Mouse (Mus musculus) spleen, postnatal 0 days (tissue): Measurements from ENCODE around the gene Rrp36. TPM values are rescaled to one million over a fixed set of nuclear protein-coding genes. Genes with fewer than 3 reads are reported as not detected.

Experiments used
- polyA plus RNA-seq: library from polyadenylated mRNA; unstranded; fragments of >200 nt; fragmentation: Nextera tagmentation; extraction: Ambion mirVana; gene quantifications from 2 replicates; pipeline ENCODE4 v1.2.1, GENCODE M21; 2015

Rrp36 gene
- polyA plus RNA-seq, result 31.8 and 34.5 TPM in 2 replicates

GRCm38 (mm10) chr17:46673850-46674529 is at the start of gene Rrp36:
Gene Rrp36 (minus strand): TSS chr17:46674352.

GRCm38 (mm10) chr17:46710959-46711597 is 36.9 kb upstream of the Rrp36 start, which contains the start of gene Pex6:
Gene Pex6 (plus strand): TSS chr17:46711463.

GRCm38 (mm10) chr17:46704887-46705835 is 31.0 kb upstream of the Rrp36 start, which contains the start of gene Ppp2r5d:
Gene Ppp2r5d (minus strand): TSS chr17:46705111.

GRCm38 (mm10) chr17:46680760-46681373 is 6.7 kb upstream of the Rrp36 start, which contains the start of gene Klhdc3:
Gene Klhdc3 (minus strand): TSS chr17:46680914.

GRCm38 (mm10) chr17:46678416-46678815 is 4.3 kb upstream of the Rrp36 start, which contains the start of gene Mea1:
Gene Mea1 (plus strand): TSS chr17:46678793.

GRCm38 (mm10) chr17:46650232-46651031 is 23.7 kb downstream of the Rrp36 start, which contains the start of gene Cul7:
Gene Cul7 (plus strand): TSS chr17:46650337.

GRCm38 (mm10) chr17:46645561-46646321 is 28.4 kb downstream of the Rrp36 start, which contains the start of the genes Klc4 and Mrpl2:
Gene Klc4 (minus strand): TSS chr17:46646022.
Gene Mrpl2 (plus strand): TSS chr17:46646229.

GRCm38 (mm10) chr17:46628791-46629684 is 45.1 kb downstream of the Rrp36 start, which contains the start of gene Ptk7:
Gene Ptk7 (minus strand): TSS chr17:46629504.

Other genes with a start within 250 kb of the Rrp36 start
- 0.33 TPM in 1 of 2 replicates, not detected in the other for gene Crip3, start 245.4 kb downstream of the Rrp36 start, polyA plus RNA-seq
- gene Slc22a7, start 235.9 kb downstream of the Rrp36 start, polyA plus RNA-seq, result not detected in 2 replicates
- not detected in 2 replicates for gene Ttbk1, start 186.7 kb downstream of the Rrp36 start, polyA plus RNA-seq
- gene Dnph1, start 177.6 kb downstream of the Rrp36 start, polyA plus RNA-seq, result 27.4 and 31.3 TPM in 2 replicates
- 1.4 and 1.5 TPM in 2 replicates for gene Cul9, start 128.0 kb downstream of the Rrp36 start, polyA plus RNA-seq
- gene Srf, start 118.2 kb downstream of the Rrp36 start, polyA plus RNA-seq, result 5.2 and 5.5 TPM in 2 replicates
- 20.2 and 28.0 TPM in 2 replicates for gene Ptk7, start 44.8 kb downstream of the Rrp36 start, polyA plus RNA-seq
- 8.1 and 12.2 TPM in 2 replicates for gene Klc4, start 28.3 kb downstream of the Rrp36 start, polyA plus RNA-seq
- 96.7 and 107 TPM in 2 replicates for gene Mrpl2, start 28.1 kb downstream of the Rrp36 start, polyA plus RNA-seq
- gene Cul7, start 24.0 kb downstream of the Rrp36 start, polyA plus RNA-seq, result 11.8 and 15.2 TPM in 2 replicates
- 58.9 and 66.0 TPM in 2 replicates for gene Mea1, start 4.4 kb upstream of the Rrp36 start, polyA plus RNA-seq
- gene Klhdc3, start 6.6 kb upstream of the Rrp36 start, polyA plus RNA-seq, result 74.7 and 78.1 TPM in 2 replicates
- 18.3 and 24.4 TPM in 2 replicates for gene Ppp2r5d, start 30.8 kb upstream of the Rrp36 start, polyA plus RNA-seq
- 9.2 and 11.7 TPM in 2 replicates for gene Pex6, start 37.1 kb upstream of the Rrp36 start, polyA plus RNA-seq
- 0.81 and 1.1 TPM in 2 replicates for gene Gnmt, start 54.8 kb upstream of the Rrp36 start, polyA plus RNA-seq
- 29.3 and 37.1 TPM in 2 replicates for gene Cnpy3, start 77.9 kb upstream of the Rrp36 start, polyA plus RNA-seq
- 0.10 and 0.30 TPM in 2 replicates for gene Ptcra, start 89.4 kb upstream of the Rrp36 start, polyA plus RNA-seq
- 63.8 and 67.7 TPM in 2 replicates for gene 2310039H08Rik, start 98.3 kb upstream of the Rrp36 start, polyA plus RNA-seq
- 83.3 and 83.9 TPM in 2 replicates for gene Rpl7l1, start 108.3 kb upstream of the Rrp36 start, polyA plus RNA-seq
- gene Bicral, start 184.1 kb upstream of the Rrp36 start, polyA plus RNA-seq, result 3.3 and 3.9 TPM in 2 replicates
- gene Tbcc, start 216.3 kb upstream of the Rrp36 start, polyA plus RNA-seq, result 30.4 and 33.0 TPM in 2 replicates
- not detected in 2 replicates for gene Prph2, start 236.1 kb upstream of the Rrp36 start, polyA plus RNA-seq